Mouse (Mus musculus) ES-CJ7 (cell line): ENCODE data around the gene Zmym5.
A peak's percentile ranks its signal among the peaks of the same experiment; 100 is the strongest.
"Not testable (repeated sequence)": the region's sequence is repeated elsewhere in the genome, so short reads cannot be mapped to it uniquely, and the experiment has no call there.

Experiments
- DNase-seq: peaks from one replicate; pipeline ENCODE4 v3.0.0; 2011; ENCODE audit warnings: low read depth, low spot score

The Zmym5 gene

GRCm38 (mm10) chr14:56777360-56778136 is 34.0 kb downstream of the Zmym5 start:
- DNase-seq, result peak; percentile 39

GRCm38 (mm10) chr14:56776571-56777238 is 34.8 kb downstream of the Zmym5 start:
- DNase-seq, result peak; percentile 38

GRCm38 (mm10) chr14:56775416-56775815 is 36.1 kb downstream of the Zmym5 start:
- DNase-seq, result no peak

- DNase-seq, result peak; percentile 27
Observed at GRCm38 (mm10) chr14:56766438-56766837, 45.1 kb downstream of the Zmym5 start.

GRCm38 (mm10) chr14:56765117-56765516 is 46.4 kb downstream of the Zmym5 start:
- not testable (repeated sequence) for DNase-seq

GRCm38 (mm10) chr14:56751282-56751681 is 60.2 kb downstream of the Zmym5 start:
- DNase-seq, result no peak
